Mouse (Mus musculus): ENCODE results near the gene Rrm1.
"Not testable (repeated sequence)": the region's sequence is repeated elsewhere in the genome, so short reads cannot be mapped to it uniquely, and the experiment has no call there.

The Rrm1 gene

GRCm38 (mm10) chr7:102441657-102442391 lies at the start of gene Rrm1:
Gene Rrm1 (plus strand): TSS chr7:102441695.
- peak; percentile 96 to 97 for DNase-seq

GRCm38 (mm10) chr7:102393898-102394297 lies 47.6 kb upstream of the Rrm1 start:
- no peak for DNase-seq

- peak in 1 of 2 experiments; percentile 16 for DNase-seq
Observed at GRCm38 (mm10) chr7:102395894-102396293, 45.6 kb upstream of the Rrm1 start.

- DNase-seq: no peak
Observed at GRCm38 (mm10) chr7:102396331-102396730, 45.2 kb upstream of the Rrm1 start.

- no peak for DNase-seq
Observed at GRCm38 (mm10) chr7:102399180-102399731, 42.2 kb upstream of the Rrm1 start.

GRCm38 (mm10) chr7:102404118-102404517 lies 37.4 kb upstream of the Rrm1 start:
- DNase-seq: no peak

- no peak for DNase-seq
Observed at GRCm38 (mm10) chr7:102407440-102407839, 34.1 kb upstream of the Rrm1 start.

GRCm38 (mm10) chr7:102415272-102415671 lies 26.2 kb upstream of the Rrm1 start:
- not testable (repeated sequence) for DNase-seq

GRCm38 (mm10) chr7:102415841-102416240 lies 25.7 kb upstream of the Rrm1 start:
- DNase-seq: no peak

- DNase-seq: peak; percentile 27 to 48
Observed at GRCm38 (mm10) chr7:102417398-102417797, 24.1 kb upstream of the Rrm1 start.

- DNase-seq: no peak
Observed at GRCm38 (mm10) chr7:102422036-102422435, 19.5 kb upstream of the Rrm1 start.

- no peak for DNase-seq
Observed at GRCm38 (mm10) chr7:102425933-102426685, 15.4 kb upstream of the Rrm1 start.

- no peak for DNase-seq
Observed at GRCm38 (mm10) chr7:102434344-102434743, 7.2 kb upstream of the Rrm1 start.

GRCm38 (mm10) chr7:102440822-102441656 lies 456 bp upstream of the Rrm1 start:
- no peak for DNase-seq

- DNase-seq: no peak
Observed at GRCm38 (mm10) chr7:102442432-102442831, 937 bp downstream of the Rrm1 start.

- DNase-seq: no peak
Observed at GRCm38 (mm10) chr7:102444301-102444700, 2.8 kb downstream of the Rrm1 start.

- DNase-seq: no peak
Observed at GRCm38 (mm10) chr7:102446438-102446837, 4.9 kb downstream of the Rrm1 start.

- DNase-seq: no peak
Observed at GRCm38 (mm10) chr7:102458618-102459380, 17.3 kb downstream of the Rrm1 start.

- DNase-seq: no peak
Observed at GRCm38 (mm10) chr7:102467566-102467965, 26.1 kb downstream of the Rrm1 start.

GRCm38 (mm10) chr7:102472675-102473074 lies 31.2 kb downstream of the Rrm1 start:
- DNase-seq: no peak

- DNase-seq: no peak
Observed at GRCm38 (mm10) chr7:102476601-102477000, 35.1 kb downstream of the Rrm1 start.

GRCm38 (mm10) chr7:102477377-102477776 lies 35.9 kb downstream of the Rrm1 start:
- DNase-seq: no peak

Measured in lung, adult 18-20 months (tissue).